Mouse (Mus musculus): ENCODE measurements around the gene Pkd1l2. TPM values are rescaled to one million over a fixed set of nuclear protein-coding genes. Genes with fewer than 3 reads are reported as not detected.

The Pkd1l2 gene
- polyA plus RNA-seq, 1 experiment = 0.09 TPM

DNA sequence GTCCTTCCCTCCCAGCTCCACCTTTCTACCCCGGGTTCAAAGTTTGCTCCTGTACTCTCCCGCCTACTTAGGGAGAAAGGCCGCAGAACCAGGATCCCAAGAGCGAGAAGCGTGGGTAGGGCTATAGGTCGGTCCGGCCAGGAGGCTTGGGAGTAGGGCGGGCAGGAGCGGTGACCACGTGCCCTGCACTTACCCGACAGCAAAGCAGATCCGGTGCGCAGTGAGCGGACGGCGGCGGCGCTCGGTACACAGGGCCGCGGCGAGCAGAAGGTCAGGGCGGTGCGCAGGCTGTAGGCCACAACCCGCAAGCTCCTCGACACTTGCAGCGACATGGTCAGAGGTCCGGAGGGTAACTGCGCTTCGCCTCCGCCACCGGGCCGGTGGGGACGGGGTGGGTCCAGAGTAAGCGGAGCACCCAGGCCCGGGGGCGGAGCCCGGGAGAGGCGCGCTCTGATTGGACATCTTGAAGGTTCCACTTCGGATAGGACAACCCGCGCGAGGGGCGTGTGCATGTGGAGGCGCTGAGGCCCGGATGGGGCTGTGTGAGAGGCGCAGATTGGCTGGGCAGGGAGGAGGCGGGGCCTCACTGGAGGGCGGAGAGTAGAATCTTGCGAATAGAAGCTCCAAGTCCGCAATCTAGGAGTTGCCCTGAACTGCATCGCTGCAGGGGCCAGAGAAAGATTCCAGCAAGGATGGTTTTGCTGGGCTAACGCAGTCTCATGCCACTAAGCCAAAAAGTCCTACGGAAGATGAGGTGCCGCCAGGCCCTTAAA is 89.0 kb downstream of the Pkd1l2 start, which contains the start of gene Gcsh:
Gcsh (minus strand) TSS at position 443 of the 773 bp plus-strand sequence.
- under 1% methylated on average over 56 of the region's 56 CpGs for WGBS
- Histone ChIP-seq H3K27ac (ENCODE audit: insufficient read depth, low read depth, low read length) (peak within 1 kb of the TSS; percentile 84), H3K4me3 (ENCODE audit: low read depth, low read length) (peak within 1 kb of the TSS; percentile 87)

GRCm38 (mm10) chr8:116992176-116992971 is 89.9 kb downstream of the Pkd1l2 start:
- WGBS = 3% methylated on average over 23 of the region's 23 CpGs

More for the DNA sequence above, 89.0 kb downstream of the Pkd1l2 start, which contains the start of gene Gcsh:
- H3K4me1 ChIP-seq (ENCODE audit: control insufficient read depth, insufficient read depth, insufficient read length, low read length) = peaks cover 6% of the 10 kb centered on the region
- peak; percentile 56; the same call in 1 of the 2 replicates for TF ChIP-seq POLR2A (IDR thresholded peaks at IDR 0.05; ENCODE audit: low read depth, low read length)
- no peak for TF ChIP-seq CTCF (IDR thresholded peaks at IDR 0.05; ENCODE audit: extremely low read depth, insufficient read length, insufficient replicate concordance, low read depth, low read length)
- H3K27me3 ChIP-seq (ENCODE audit: control insufficient read depth, insufficient read depth, low read length) = no peaks in the 10 kb centered on the region
- H3K36me3 ChIP-seq (ENCODE audit: control insufficient read depth, insufficient read depth, low read length) = 0 out of 2 replicates have a peak, but pooled peaks cover 2% of the 10 kb centered on the region

GRCm38 (mm10) chr8:116991241-116991640 is 91.0 kb downstream of the Pkd1l2 start:
- Histone ChIP-seq H3K36me3 (ENCODE audit: control insufficient read depth, insufficient read depth, low read length) (peaks cover 14% of the 10 kb centered on the region), H3K27ac (ENCODE audit: insufficient read depth, low read depth, low read length) (no peak overlapping the region), H3K4me1 (ENCODE audit: control insufficient read depth, insufficient read depth, insufficient read length, low read length) (peaks cover 6% of the 10 kb centered on the region), H3K4me3 (ENCODE audit: low read depth, low read length) (no peak overlapping the region), H3K27me3 (ENCODE audit: control insufficient read depth, insufficient read depth, low read length) (no peaks in the 10 kb centered on the region)
- TF ChIP-seq CTCF (IDR thresholded peaks at IDR 0.05; ENCODE audit: extremely low read depth, insufficient read length, insufficient replicate concordance, low read depth, low read length) = no peak
- WGBS = 84% methylated on average over 8 of the region's 8 CpGs

More at GRCm38 (mm10) chr8:116992176-116992971, 89.9 kb downstream of the Pkd1l2 start:
- Histone ChIP-seq H3K27me3 (ENCODE audit: control insufficient read depth, insufficient read depth, low read length) (no peaks in the 10 kb centered on the region), H3K4me1 (ENCODE audit: control insufficient read depth, insufficient read depth, insufficient read length, low read length) (peaks cover 6% of the 10 kb centered on the region), H3K36me3 (ENCODE audit: control insufficient read depth, insufficient read depth, low read length) (peaks cover 3% of the 10 kb centered on the region; the same call in 1 of the 2 replicates), H3K27ac (ENCODE audit: insufficient read depth, low read depth, low read length) (peak overlapping the region; percentile 84), H3K4me3 (ENCODE audit: low read depth, low read length) (peak overlapping the region; percentile 87)
- no peak for TF ChIP-seq POLR2A (IDR thresholded peaks at IDR 0.05; ENCODE audit: low read depth, low read length)
- TF ChIP-seq CTCF (IDR thresholded peaks at IDR 0.05; ENCODE audit: extremely low read depth, insufficient read length, insufficient replicate concordance, low read depth, low read length) = no peak

DNA sequence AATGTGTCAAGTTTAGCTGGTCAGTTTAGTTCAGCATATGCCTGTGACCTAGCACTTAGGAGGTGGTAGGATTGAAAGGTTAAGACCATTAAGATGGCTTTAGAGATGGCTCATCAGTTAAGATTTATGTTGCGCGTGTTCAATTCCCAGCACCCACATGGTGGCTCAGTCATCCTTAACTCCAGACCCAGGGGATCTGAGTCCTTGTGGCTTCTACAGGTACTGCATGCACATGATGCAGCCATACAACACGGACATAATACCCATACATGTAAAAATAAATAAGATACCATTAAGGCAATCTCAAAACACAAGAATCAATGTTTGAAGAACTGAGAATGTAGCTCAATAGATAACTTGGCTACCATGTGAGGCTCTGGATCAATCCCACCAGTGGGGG is 92.4 kb downstream of the Pkd1l2 start:
- no peak for TF ChIP-seq POLR2A (IDR thresholded peaks at IDR 0.05; ENCODE audit: low read depth, low read length)
- TF ChIP-seq CTCF (IDR thresholded peaks at IDR 0.05; ENCODE audit: extremely low read depth, insufficient read length, insufficient replicate concordance, low read depth, low read length) = no peak
- Histone ChIP-seq H3K27me3 (ENCODE audit: control insufficient read depth, insufficient read depth, low read length) (no peaks in the 10 kb centered on the region), H3K4me1 (ENCODE audit: control insufficient read depth, insufficient read depth, insufficient read length, low read length) (peaks cover 6% of the 10 kb centered on the region), H3K4me3 (ENCODE audit: low read depth, low read length) (no peak overlapping the region), H3K27ac (ENCODE audit: insufficient read depth, low read depth, low read length) (no peak overlapping the region), H3K36me3 (ENCODE audit: control insufficient read depth, insufficient read depth, low read length) (peaks cover 18% of the 10 kb centered on the region)
- over 99% methylated on average over 3 of the region's 3 CpGs for WGBS

DNA sequence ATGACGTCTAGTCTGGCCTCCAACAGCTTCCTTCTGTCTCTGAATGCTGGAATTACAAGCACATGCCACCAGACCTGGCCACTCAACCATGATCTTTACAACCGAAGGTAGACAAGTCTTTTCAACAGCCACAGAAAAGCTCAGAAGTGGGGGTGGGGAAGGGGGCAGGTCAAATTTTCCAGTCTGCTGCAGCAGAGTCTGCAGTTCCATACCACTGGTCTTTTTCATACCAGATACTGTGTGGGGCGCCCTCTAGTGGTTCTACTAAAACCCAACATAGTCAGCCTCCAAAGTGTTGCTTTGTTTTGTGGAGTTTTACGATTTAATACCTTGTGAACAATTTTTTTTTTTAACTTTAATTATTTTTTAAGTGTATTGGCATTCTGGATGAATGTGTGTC is 102.1 kb downstream of the Pkd1l2 start:
- Histone ChIP-seq H3K27ac (ENCODE audit: insufficient read depth, low read depth, low read length) (no peak overlapping the region), H3K4me3 (ENCODE audit: low read depth, low read length) (no peak overlapping the region), H3K27me3 (ENCODE audit: control insufficient read depth, insufficient read depth, low read length) (no peaks in the 10 kb centered on the region), H3K4me1 (ENCODE audit: control insufficient read depth, insufficient read depth, insufficient read length, low read length) (peaks cover 2% of the 10 kb centered on the region; the same call in 1 of the 2 replicates), H3K36me3 (ENCODE audit: control insufficient read depth, insufficient read depth, low read length) (peaks cover 8% of the 10 kb centered on the region; the same call in 1 of the 2 replicates)
- peak; percentile 61; the same call in 1 of the 2 replicates for TF ChIP-seq CTCF (IDR thresholded peaks at IDR 0.05; ENCODE audit: extremely low read depth, insufficient read length, insufficient replicate concordance, low read depth, low read length)
- TF ChIP-seq POLR2A (IDR thresholded peaks at IDR 0.05; ENCODE audit: low read depth, low read length) = no peak
- 15% methylated on average over 4 of the region's 4 CpGs for WGBS

DNA sequence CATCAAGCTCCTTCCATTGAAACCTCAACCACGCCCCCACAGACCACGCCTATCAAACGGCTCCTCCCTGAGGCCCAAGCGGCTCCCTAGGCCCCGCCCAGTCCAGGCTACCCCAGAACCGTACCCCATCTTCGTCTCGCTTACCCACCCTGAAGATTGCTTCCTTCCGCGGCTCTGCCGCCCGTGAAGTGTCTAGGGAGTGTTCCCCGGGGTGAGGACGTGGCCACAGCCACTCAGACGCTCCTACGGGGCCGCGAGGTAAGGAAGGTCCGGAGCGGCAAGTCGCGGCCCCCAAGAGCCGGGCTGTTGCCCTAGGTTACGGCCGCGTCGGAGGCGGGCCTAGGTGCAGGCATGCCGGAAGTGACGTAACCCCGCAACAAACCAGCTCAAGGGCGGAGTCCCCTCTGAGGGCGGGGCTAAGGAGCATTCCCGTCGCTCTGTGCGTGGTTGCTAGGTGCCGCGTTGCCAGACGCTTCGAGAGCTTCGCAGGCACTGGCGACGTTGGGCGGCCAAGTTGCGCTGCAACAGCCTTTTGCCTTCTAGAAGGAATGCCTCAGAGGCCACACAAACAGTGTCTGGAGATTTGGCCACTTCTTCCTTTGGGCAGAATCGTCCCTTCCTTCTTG is 103.5 kb downstream of the Pkd1l2 start, which contains the start of gene 1700030J22Rik:
1700030J22Rik (minus strand) TSS at position 329 of the 626 bp plus-strand sequence.
- peaks cover 2% of the 10 kb centered on the region; the same call in 1 of the 2 replicates for H3K4me1 ChIP-seq (ENCODE audit: control insufficient read depth, insufficient read depth, insufficient read length, low read length)
- WGBS = under 1% methylated on average over 46 of the region's 46 CpGs
- no peaks in the 10 kb centered on the region for H3K27me3 ChIP-seq (ENCODE audit: control insufficient read depth, insufficient read depth, low read length)
- H3K4me3 ChIP-seq (ENCODE audit: low read depth, low read length) = peak within 1 kb of the TSS; percentile 73
- H3K36me3 ChIP-seq (ENCODE audit: control insufficient read depth, insufficient read depth, low read length) = peaks cover 2% of the 10 kb centered on the region; the same call in 1 of the 2 replicates
- TF ChIP-seq CTCF (IDR thresholded peaks at IDR 0.05; ENCODE audit: extremely low read depth, insufficient read length, insufficient replicate concordance, low read depth, low read length) (no peak), POLR2A (IDR thresholded peaks at IDR 0.05; ENCODE audit: low read depth, low read length) (no peak)
- no peak within 1 kb of the TSS for H3K27ac ChIP-seq (ENCODE audit: insufficient read depth, low read depth, low read length)

All from small intestine, adult 2 months (tissue).